Mouse (Mus musculus): ENCODE data around the gene Zfp319. TPM values are rescaled to one million over a fixed set of nuclear protein-coding genes. Genes with fewer than 3 reads are reported as not detected.
A peak's percentile ranks its signal among the peaks of the same experiment; 100 is the strongest.
"Not testable (repeated sequence)": the region's sequence is repeated elsewhere in the genome, so short reads cannot be mapped to it uniquely, and the experiment has no call there.

Zfp319 gene
- polyA plus RNA-seq (2015; fragmentation: Nextera tagmentation; extraction: Ambion mirVana): 19.0 and 19.1 TPM in 2 replicates

DNA sequence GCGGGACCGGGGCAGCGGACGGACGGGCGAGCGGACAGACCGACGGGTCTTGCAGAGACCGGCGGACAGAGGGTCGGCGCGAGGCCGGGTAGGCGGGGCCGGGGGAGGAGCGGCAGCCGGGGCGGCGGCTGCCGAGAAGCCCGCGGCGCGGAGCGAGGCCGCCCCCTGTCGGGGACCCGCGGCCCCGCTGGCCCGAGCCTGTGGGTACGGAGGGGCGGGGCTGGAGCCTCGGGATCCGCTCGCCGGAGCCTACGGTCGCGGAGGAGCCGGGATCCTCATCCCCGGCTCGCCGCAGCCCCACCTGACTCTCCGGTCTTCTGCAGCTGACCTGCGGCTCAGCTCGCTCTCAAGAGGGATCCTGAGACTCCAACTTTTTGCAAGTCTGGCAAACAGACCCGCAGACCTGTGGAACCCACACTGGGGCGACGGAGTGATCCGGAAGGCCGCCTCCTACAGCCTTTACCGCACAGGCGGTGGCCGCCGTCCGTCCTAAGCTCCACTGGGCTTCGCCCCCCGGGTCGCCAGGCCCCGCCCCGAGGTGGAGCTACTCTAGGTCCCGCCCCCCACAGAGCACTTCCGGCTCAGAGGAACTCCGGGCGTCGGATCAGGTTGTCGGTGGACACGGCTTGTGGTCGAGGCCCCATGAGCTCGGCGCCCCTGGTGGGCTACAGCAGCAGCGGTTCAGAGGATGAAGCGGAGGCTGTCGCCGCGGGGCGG is at the start of gene Zfp319, which contains the start of gene Usb1:
Zfp319 (minus strand) TSS at position 231 of the 717 bp plus-strand sequence.
Usb1 (plus strand) TSS at position 565 of the 717 bp plus-strand sequence.
- no peaks in the 10 kb centered on the region for H3K9me3 ChIP-seq
- ATAC-seq (replicated peaks): peak; percentile 92
- H3K36me3 ChIP-seq (replicated peaks): peaks cover 31% of the 10 kb centered on the region
- peak within 1 kb of the TSS; percentile 77 for H3K4me3 ChIP-seq
- peaks cover 30% of the 10 kb centered on the region for H3K4me1 ChIP-seq
- H3K27me3 ChIP-seq (replicated peaks): no peaks in the 10 kb centered on the region
- H3K9ac ChIP-seq: peak within 1 kb of the TSS; percentile 83
- under 1% methylated on average over 80 of the region's 80 CpGs for WGBS
- H3K4me2 ChIP-seq: peak within 1 kb of the TSS; percentile 71
- H3K27ac ChIP-seq: peak within 1 kb of the TSS; percentile 94

DNA sequence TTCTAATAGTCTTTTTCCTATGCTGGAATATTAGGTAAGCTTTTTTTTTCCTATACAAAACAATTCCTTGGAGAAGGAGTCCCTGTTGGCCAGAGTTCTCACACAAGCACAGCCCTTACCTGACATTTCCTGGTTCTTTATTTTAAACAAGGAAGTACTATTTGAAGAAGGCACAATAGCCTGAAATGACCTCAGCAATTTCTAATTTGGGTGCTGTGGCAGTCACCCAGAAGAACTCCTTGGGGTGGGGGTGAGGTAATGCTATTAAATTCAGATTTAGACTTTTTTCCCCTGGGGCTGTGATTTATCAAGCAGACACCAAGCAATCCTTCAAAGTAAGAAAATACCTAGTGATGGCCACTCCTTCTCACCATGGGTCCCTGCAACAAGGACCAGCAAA is 49.2 kb upstream of the Zfp319 start:
- H3K36me3 ChIP-seq (replicated peaks): no peaks in the 10 kb centered on the region
- no peaks in the 10 kb centered on the region for H3K4me1 ChIP-seq
- no peak overlapping the region for H3K27ac ChIP-seq
- no peak overlapping the region for H3K9ac ChIP-seq
- no peak overlapping the region for H3K4me3 ChIP-seq
- H3K27me3 ChIP-seq (replicated peaks): no peaks in the 10 kb centered on the region
- ATAC-seq (replicated peaks): no peak
- H3K9me3 ChIP-seq: no peaks in the 10 kb centered on the region
- H3K4me2 ChIP-seq: no peak overlapping the region

- H3K9ac ChIP-seq; H3K4me1 ChIP-seq; H3K36me3 ChIP-seq (replicated peaks); H3K27ac ChIP-seq; ATAC-seq (replicated peaks); H3K4me2 ChIP-seq; H3K4me3 ChIP-seq; H3K27me3 ChIP-seq (replicated peaks); H3K9me3 ChIP-seq: not testable (repeated sequence)
- 96% methylated on average over 11 of the region's 11 CpGs for WGBS
Observed at GRCm38 (mm10) chr8:95378928-95379327, 47.2 kb upstream of the Zfp319 start.

DNA sequence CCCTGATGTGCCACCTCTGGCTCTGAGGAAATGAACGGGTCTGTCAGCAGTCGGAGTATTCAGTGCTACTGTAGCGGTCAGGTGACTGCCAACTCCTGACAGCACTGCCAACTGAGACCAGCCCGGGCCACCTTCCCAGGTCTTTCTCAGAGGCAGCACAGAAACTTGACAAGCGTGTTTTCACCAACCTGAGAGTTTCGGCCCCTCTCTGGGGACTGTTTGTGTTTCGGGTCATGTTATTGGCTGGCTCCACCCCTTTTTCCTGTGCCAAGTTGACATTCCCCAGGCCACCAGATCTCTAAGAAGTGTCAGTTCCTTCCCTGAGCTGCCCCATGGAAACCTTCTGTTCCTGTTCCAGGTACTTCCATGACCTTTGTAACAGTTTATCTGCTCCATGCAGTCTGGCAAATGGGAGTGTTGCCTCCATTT is 46.1 kb upstream of the Zfp319 start:
- no peak for ATAC-seq (replicated peaks)
- 65% methylated on average over 7 of the region's 7 CpGs for WGBS
- Histone ChIP-seq H3K4me1 (no peaks in the 10 kb centered on the region), H3K27me3 (replicated peaks) (no peaks in the 10 kb centered on the region), H3K4me2 (no peak overlapping the region), H3K9me3 (no peaks in the 10 kb centered on the region), H3K4me3 (no peak overlapping the region), H3K36me3 (replicated peaks) (no peaks in the 10 kb centered on the region), H3K27ac (no peak overlapping the region), H3K9ac (no peak overlapping the region)

DNA sequence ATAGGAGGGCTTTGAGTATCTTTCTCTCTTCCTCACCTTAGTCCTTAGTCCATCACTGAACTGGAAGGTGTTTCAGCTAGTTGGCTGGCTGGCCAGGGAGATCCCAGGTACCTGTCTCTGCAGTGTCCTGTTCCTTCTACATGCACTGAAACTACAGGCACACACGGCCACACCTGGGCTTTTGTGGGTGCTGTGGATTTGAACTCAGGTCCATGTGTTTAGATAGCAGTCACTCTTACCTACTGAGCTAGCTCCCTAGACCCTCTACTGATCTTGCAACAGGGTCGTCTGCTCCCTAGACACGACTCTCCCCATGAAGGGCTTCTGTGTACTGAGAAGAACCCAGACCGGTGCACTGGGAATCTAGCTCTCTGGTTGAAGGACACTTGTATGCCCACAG is 45.4 kb upstream of the Zfp319 start:
- no peaks in the 10 kb centered on the region for H3K9me3 ChIP-seq
- H3K4me1 ChIP-seq: no peaks in the 10 kb centered on the region
- ATAC-seq (replicated peaks): no peak
- H3K9ac ChIP-seq: no peak overlapping the region
- no peak overlapping the region for H3K27ac ChIP-seq
- H3K4me2 ChIP-seq: no peak overlapping the region
- WGBS: 87% methylated on average over 4 of the region's 4 CpGs
- H3K4me3 ChIP-seq: no peak overlapping the region
- H3K27me3 ChIP-seq (replicated peaks): no peaks in the 10 kb centered on the region
- H3K36me3 ChIP-seq (replicated peaks): no peaks in the 10 kb centered on the region

DNA sequence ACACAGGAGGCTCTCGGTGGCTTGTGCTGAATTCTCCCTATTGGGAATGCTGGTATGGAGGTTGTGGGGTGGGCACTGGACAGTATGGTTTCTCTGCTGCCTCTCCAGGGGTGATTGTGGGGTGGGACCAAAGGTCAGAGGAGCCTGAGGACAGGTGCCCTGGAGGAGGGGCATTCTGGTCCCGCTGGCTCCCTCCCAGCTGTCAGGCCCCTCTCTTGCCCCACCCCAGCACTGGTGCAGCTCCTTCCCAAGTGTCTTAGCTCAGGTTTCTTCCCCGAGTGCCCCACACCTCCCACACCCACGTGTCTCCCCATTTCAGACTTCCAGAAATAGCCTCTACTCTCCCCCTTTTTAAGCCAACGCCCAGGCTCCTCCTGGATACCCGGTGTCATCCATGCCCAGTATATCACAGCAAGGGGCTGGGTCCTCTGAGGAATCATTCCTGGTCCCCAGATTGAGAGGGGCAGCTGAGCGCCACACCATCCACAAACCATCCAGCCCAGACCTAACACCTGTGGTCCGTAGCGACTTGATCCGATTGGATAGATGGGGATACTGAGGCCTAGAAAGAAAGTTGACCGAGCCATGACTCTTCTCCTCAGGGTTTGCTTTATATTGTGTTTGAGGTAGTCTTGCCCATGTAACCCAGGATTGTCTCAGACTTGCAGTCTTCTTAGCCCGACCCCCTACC is 44.7 kb upstream of the Zfp319 start:
- Histone ChIP-seq H3K27me3 (replicated peaks) (no peaks in the 10 kb centered on the region), H3K9me3 (no peaks in the 10 kb centered on the region), H3K36me3 (replicated peaks) (0 out of 2 replicates have a peak, but pooled peaks cover under 1% of the 10 kb centered on the region), H3K27ac (no peak overlapping the region), H3K9ac (no peak overlapping the region), H3K4me3 (no peak overlapping the region), H3K4me2 (no peak overlapping the region), H3K4me1 (no peaks in the 10 kb centered on the region)
- 85% methylated on average over 12 of the region's 12 CpGs for WGBS
- ATAC-seq (replicated peaks): no peak

DNA sequence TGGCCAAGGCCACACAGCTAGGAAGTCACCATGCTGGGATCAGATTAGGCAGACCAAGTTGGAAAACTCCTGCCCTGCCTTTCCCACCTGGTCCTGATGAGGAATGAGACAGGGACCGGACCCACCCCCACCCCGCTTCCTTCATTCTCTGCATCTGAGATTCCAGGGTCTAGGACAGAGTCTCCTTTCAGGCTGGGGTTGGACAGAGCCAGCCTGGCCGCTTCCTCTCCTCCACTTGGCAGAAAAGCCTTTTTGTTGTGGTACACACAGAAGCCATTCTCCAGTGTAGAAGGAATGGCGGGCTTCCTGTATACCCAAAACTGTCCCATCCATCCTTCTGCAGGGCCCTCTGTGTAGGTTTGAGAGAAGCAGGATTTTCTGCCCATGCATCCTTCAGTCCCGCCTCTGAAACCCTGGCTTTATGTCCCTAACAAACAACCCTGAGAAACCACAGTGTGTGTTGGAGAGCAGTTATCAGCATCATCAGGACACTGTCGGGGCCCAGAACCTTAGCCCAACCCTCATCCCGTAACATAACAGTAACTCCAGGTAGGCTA is 43.7 kb upstream of the Zfp319 start:
- Histone ChIP-seq H3K4me1 (no peaks in the 10 kb centered on the region), H3K4me3 (no peak overlapping the region), H3K27ac (no peak overlapping the region), H3K9ac (no peak overlapping the region), H3K36me3 (replicated peaks) (peaks cover 2% of the 10 kb centered on the region; the same call in 1 of the 2 replicates), H3K27me3 (replicated peaks) (no peaks in the 10 kb centered on the region), H3K9me3 (no peaks in the 10 kb centered on the region), H3K4me2 (no peak overlapping the region)
- WGBS: 84% methylated on average over 7 of the region's 7 CpGs
- ATAC-seq (replicated peaks): no peak

DNA sequence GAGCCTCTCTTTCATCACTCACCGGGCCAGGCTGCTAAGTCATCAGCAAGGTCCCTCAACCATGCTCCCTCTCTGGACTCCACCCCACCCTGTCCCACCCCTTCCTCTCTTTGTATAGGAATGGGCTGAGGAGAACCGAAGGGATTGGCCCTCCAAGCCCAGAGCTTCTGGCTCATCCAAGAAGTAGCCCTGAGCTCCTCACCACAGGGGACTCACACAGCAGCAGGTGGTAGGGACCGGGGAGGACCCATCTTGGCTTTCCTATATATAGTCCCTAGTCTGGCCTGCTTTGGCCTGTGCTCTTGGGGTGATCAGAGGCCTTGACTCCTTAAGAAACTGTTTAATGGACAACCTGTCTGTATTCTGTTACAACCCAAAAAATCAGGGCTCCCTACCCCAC is 42.7 kb upstream of the Zfp319 start:
- no peak for ATAC-seq (replicated peaks)
- H3K9me3 ChIP-seq: no peaks in the 10 kb centered on the region
- no peak overlapping the region for H3K9ac ChIP-seq
- H3K27ac ChIP-seq: no peak overlapping the region
- WGBS: 86% methylated on average over 3 of the region's 3 CpGs
- no peaks in the 10 kb centered on the region for H3K4me1 ChIP-seq
- no peaks in the 10 kb centered on the region for H3K27me3 ChIP-seq (replicated peaks)
- peaks cover 2% of the 10 kb centered on the region; the same call in 1 of the 2 replicates for H3K36me3 ChIP-seq (replicated peaks)
- no peak overlapping the region for H3K4me2 ChIP-seq
- H3K4me3 ChIP-seq: no peak overlapping the region

GRCm38 (mm10) chr8:95373389-95374002 is 41.7 kb upstream of the Zfp319 start:
- no peak for ATAC-seq (replicated peaks)
- Histone ChIP-seq H3K4me1 (no peaks in the 10 kb centered on the region), H3K9me3 (no peaks in the 10 kb centered on the region), H3K36me3 (replicated peaks) (peaks cover 2% of the 10 kb centered on the region; the same call in 1 of the 2 replicates), H3K27me3 (replicated peaks) (no peaks in the 10 kb centered on the region), H3K9ac (no peak overlapping the region), H3K4me2 (no peak overlapping the region), H3K27ac (no peak overlapping the region), H3K4me3 (no peak overlapping the region)
- WGBS: 93% methylated on average over 12 of the region's 12 CpGs

- H3K9ac ChIP-seq: no peak overlapping the region
- H3K4me2 ChIP-seq: no peak overlapping the region
- no peaks in the 10 kb centered on the region for H3K4me1 ChIP-seq
- H3K36me3 ChIP-seq (replicated peaks): peaks cover 2% of the 10 kb centered on the region; the same call in 1 of the 2 replicates
- no peak overlapping the region for H3K27ac ChIP-seq
- H3K27me3 ChIP-seq (replicated peaks): no peaks in the 10 kb centered on the region
- no peak overlapping the region for H3K4me3 ChIP-seq
- no peaks in the 10 kb centered on the region for H3K9me3 ChIP-seq
- ATAC-seq (replicated peaks): no peak
- WGBS: 58% methylated on average over 20 of the region's 20 CpGs
Observed at GRCm38 (mm10) chr8:95369581-95370326, 38.0 kb upstream of the Zfp319 start.

DNA sequence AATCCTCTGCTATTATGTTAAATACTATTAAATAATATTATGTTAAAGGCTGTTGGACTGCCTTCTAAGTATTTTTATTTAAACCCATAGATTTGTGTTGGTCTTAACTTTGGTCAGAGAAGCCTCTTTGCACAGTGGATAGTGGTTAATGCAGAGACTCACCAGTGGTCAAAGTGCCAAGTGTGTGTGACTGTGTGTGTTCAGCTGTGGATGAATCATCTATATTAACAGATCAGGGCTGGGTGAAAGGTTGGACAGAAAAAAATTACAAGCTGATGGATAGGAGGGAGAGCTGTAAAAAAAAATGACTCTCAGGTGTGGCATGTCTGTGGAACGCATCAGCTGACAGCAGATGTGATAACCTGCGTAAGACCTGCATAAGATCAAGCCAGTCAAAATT is 32.1 kb upstream of the Zfp319 start:
- no peaks in the 10 kb centered on the region for H3K9me3 ChIP-seq
- no peaks in the 10 kb centered on the region for H3K36me3 ChIP-seq (replicated peaks)
- H3K4me3 ChIP-seq: no peak overlapping the region
- WGBS: 98% methylated on average over 2 of the region's 2 CpGs
- no peak for ATAC-seq (replicated peaks)
- H3K4me1 ChIP-seq: peaks cover 27% of the 10 kb centered on the region
- no peak overlapping the region for H3K4me2 ChIP-seq
- H3K9ac ChIP-seq: no peak overlapping the region
- no peaks in the 10 kb centered on the region for H3K27me3 ChIP-seq (replicated peaks)
- H3K27ac ChIP-seq: no peak overlapping the region

DNA sequence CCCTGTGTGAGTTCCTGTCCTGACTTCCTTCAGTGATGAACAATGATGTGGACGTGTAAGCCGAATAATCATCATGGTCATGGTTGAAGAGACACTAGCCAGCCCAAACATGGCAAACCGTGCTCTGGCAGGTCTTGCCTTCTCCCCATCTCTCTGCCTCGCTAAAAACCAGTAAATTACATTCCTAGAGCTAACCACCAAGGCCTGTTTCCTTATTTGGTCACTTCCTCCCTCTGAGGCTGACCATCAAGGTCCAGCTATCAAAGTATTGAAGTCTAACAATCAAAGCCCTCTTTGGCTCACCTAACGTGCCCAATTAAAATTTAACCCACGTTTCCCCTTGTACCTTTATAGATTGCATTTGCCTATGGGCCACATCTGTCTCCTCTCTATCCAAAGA is 30.5 kb upstream of the Zfp319 start:
- Histone ChIP-seq H3K27ac (no peak overlapping the region), H3K4me1 (peaks cover 34% of the 10 kb centered on the region), H3K36me3 (replicated peaks) (no peaks in the 10 kb centered on the region), H3K9ac (no peak overlapping the region), H3K9me3 (no peaks in the 10 kb centered on the region), H3K4me3 (no peak overlapping the region), H3K27me3 (replicated peaks) (no peaks in the 10 kb centered on the region), H3K4me2 (no peak overlapping the region)
- no peak for ATAC-seq (replicated peaks)
- WGBS: 73% methylated on average over 6 of the region's 6 CpGs

Measured in midbrain, embryonic 15.5 days (tissue).